Mouse (Mus musculus) liver, embryonic 14.5 days (tissue): ENCODE measurements around the gene Ube2n. TPM values are rescaled to one million over a fixed set of nuclear protein-coding genes. Genes with fewer than 3 reads are reported as not detected.
A peak's percentile ranks its signal among the peaks of the same experiment; 100 is the strongest.

ENCODE experiments used
- ATAC-seq: fragments of 200-750 bp; cut with Nextera tagmentation; 2 replicates; pipeline ENCODE4 v1.8.0; 2017; ENCODE audit warnings: moderate number of reproducible peaks, mild to moderate bottlenecking, moderate library complexity; ENCODE audit not compliant: insufficient read depth
- DNase-seq, 3 experiments: peaks; one replicate each; pipeline ENCODE4 v3.0.0-alpha.2; 2012 to 2013; ENCODE audit warnings: low read depth in 3 of 3, low spot score in 3 of 3
- H3K27ac ChIP-seq: fragments of 300-500 bp; sonication (generic); 2 replicates; pipeline ENCODE4 v1.5.1; 2014; ENCODE audit warnings: moderate library complexity, mild to moderate bottlenecking, control low read depth, inconsistent platforms
- H3K27me3 ChIP-seq: fragments of 300-500 bp; sonication (generic); 2 replicates; pipeline ENCODE4 v1.6.1; 2014; ENCODE audit warnings: mild to moderate bottlenecking, low read length, moderate library complexity; ENCODE audit not compliant: control insufficient read depth, insufficient read depth
- H3K36me3 ChIP-seq: fragments of 300-500 bp; sonication (generic); replicated peaks from 2 replicates; pipeline ENCODE4 v1.6.1; 2014; ENCODE audit warnings: low read depth; ENCODE audit not compliant: control insufficient read depth, insufficient read depth
- H3K4me1 ChIP-seq, 2 experiments: fragments of 200-500 bp in 1 of 2; fragments of 300-500 bp in 1 of 2; sonication (generic) in 1 of 2; replicated peaks; 2 replicates each; pipeline ENCODE4 v1.6.1; 2012 to 2014; ENCODE audit warnings: antibody characterized with exemption in 1 of 2, inconsistent platforms in 1 of 2, low read length in 1 of 2; ENCODE audit not compliant: control insufficient read depth in 2 of 2, insufficient read depth in 2 of 2
- H3K4me2 ChIP-seq: fragments of 300-500 bp; sonication (generic); 2 replicates; pipeline ENCODE4 v1.6.1; 2014; ENCODE audit warnings: low read depth, mild to moderate bottlenecking, control low read depth, moderate library complexity
- H3K4me3 ChIP-seq, 2 experiments: fragments of 200-500 bp in 1 of 2; fragments of 300-500 bp in 1 of 2; sonication (generic) in 1 of 2; 2 replicates each; pipeline ENCODE4 v1.5.1; 2012 to 2014; ENCODE audit warnings: low read depth in 2 of 2, low read length in 2 of 2, mild to moderate bottlenecking in 2 of 2, control low read depth in 1 of 2, inconsistent platforms in 1 of 2, moderate library complexity in 1 of 2; ENCODE audit not compliant: insufficient read depth in 1 of 2
- H3K9ac ChIP-seq: fragments of 300-500 bp; sonication (generic); replicated peaks from 2 replicates; pipeline ENCODE4 v1.6.1; 2014; ENCODE audit warnings: mild to moderate bottlenecking, control low read depth, moderate library complexity
- H3K9me3 ChIP-seq: fragments of 300-500 bp; sonication (generic); 2 replicates; pipeline ENCODE4 v1.6.1; 2016; ENCODE audit warnings: low read length, mixed read lengths; ENCODE audit not compliant: control insufficient read depth
- CTCF ChIP-seq: IDR thresholded peaks from 2 replicates; pipeline ENCODE4 v1.5.1; 2016; ENCODE audit warnings: antibody characterized with exemption, low read depth, control low read depth
- EP300 ChIP-seq: IDR thresholded peaks from 2 replicates; pipeline ENCODE4 v1.6.1; 2016; ENCODE audit warnings: antibody characterized with exemption, low read depth
- WGBS: fragments of 180-500 bp; shearing (Covaris S2); extraction: QIAGEN DNeasy Blood & Tissue Kit; methylation state at CpG from one replicate; pipeline ENCODE4 v1.1.7; 2014; ENCODE audit not compliant: insufficient replicate concordance; 5-methylcytosine and 5-hydroxymethylcytosine counted together
- polyA plus RNA-seq, 2 experiments: library from polyadenylated mRNA; depleted of rRNA in 1 of 2; stranded (reverse) in 1 of 2; unstranded in 1 of 2; fragments of >200 nt; fragmentation: Nextera tagmentation in 1 of 2; extraction: Ambion mirVana in 1 of 2; gene quantifications; 2 replicates each; pipeline versions ENCODE4 v1.2.1 to v1.2.3; 2012 to 2014

Ube2n gene
- polyA plus RNA-seq, 2 experiments: 78.2 to 137 TPM

DNA sequence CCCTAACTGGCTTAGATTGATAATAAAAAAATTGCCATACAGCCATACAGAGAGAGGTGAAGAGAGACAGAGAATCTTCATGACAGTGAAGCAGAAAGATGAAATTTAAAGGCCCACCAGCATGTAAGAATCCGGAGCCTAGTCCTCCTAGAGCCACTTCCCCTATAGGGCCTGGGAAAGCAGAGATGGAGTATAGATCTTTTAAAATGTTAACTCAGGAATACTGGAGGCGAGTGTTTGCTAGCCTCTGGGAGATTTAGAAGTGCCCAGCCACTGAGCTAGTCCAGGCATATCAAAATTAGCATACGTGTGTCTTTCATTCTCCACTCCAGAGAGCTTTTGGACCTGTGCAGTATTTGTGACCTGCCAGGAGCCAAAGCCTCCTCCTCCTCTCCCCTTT lies 5.7 kb upstream of the Ube2n start:
- Histone ChIP-seq H3K9me3 (no peaks in the 10 kb centered on the region), H3K4me2 (no peak overlapping the region), H3K4me1 (peaks cover 5 to 6% of the 10 kb centered on the region in 2 experiments), H3K4me3 (no peak overlapping the region), H3K27ac (no peak overlapping the region), H3K36me3 (no peaks in the 10 kb centered on the region), H3K9ac (no peak overlapping the region), H3K27me3 (no peaks in the 10 kb centered on the region)
- no peak for ATAC-seq
- TF ChIP-seq CTCF (no peak), EP300 (no peak)
- DNase-seq: no peak
- WGBS: 62% methylated on average over 3 of the region's 3 CpGs

DNA sequence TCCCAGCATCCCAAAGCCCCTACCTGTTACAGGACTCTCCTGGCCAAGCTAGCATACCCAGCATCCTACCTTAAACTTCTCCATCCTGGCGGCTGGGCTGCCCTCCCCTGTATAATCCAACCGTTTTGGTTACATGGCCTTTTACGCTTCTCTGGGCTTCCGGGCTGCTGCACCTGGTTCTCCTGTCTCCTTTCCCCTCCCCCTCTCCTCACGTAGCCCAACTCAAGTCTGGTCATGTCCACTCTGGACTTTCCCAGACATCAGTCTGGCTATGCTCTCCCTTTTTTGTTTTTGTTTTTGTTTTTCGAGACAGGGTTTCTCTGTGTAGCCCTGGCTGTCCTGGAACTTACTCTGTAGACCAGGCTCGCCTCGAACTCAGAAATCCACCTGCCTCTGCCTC lies 2.3 kb upstream of the Ube2n start:
- TF ChIP-seq EP300 (no peak), CTCF (no peak)
- Histone ChIP-seq H3K4me2 (no peak overlapping the region), H3K27ac (no peak overlapping the region), H3K36me3 (no peaks in the 10 kb centered on the region), H3K9me3 (no peaks in the 10 kb centered on the region), H3K27me3 (no peaks in the 10 kb centered on the region), H3K4me1 (peaks cover 11 to 13% of the 10 kb centered on the region in 2 experiments), H3K4me3 (no peak overlapping the region), H3K9ac (no peak overlapping the region)
- WGBS: 71% methylated on average over 8 of the region's 8 CpGs
- no peak for DNase-seq
- ATAC-seq: no peak

DNA sequence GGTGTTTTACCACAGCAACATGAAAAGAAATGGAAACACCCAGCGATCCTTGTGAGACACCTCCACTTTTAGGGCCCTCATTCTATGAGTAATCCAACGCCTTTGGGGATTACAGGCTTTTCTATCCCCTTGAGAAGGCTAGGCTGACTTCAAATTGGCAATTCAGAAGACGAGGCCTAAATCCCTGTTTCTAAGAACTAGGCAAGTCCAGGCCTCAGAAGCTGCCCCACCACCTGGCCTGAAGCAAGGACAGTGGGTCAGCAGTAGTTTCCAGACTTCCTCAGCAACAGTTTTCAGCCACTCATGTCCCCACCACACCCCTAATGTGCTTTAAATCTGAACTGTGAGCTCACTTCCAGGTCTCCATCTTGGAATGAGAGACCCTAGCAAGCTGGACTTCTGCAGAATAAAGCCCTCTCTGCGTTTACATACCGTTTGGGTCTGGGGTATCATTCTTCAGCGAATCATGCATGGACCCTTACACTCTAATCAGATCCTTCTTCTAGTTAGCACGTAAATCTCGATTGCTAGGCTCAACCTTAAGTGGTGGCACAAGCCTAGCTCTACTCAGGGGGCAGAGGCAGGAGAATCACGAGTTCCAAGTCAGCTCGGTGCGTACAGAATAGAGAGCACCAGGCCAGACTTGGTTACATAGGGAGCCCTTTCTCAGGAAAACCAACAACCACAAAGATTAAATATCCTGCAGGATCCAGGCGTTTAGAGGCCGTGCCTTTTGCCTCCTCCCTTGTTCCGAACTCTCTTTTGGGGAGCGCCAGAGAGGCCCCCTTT lies 983 bp upstream of the Ube2n start:
- TF ChIP-seq CTCF: no peak
- TF ChIP-seq EP300: no peak
- Histone ChIP-seq H3K4me3 (peak overlapping the region; percentile 79 to 99), H3K9ac (peak overlapping the region; percentile 96), H3K4me2 (peak overlapping the region; percentile 94), H3K4me1 (peaks cover 11 to 15% of the 10 kb centered on the region in 2 experiments), H3K27me3 (no peaks in the 10 kb centered on the region), H3K9me3 (no peaks in the 10 kb centered on the region), H3K36me3 (no peaks in the 10 kb centered on the region), H3K27ac (peak overlapping the region; percentile 82)
- no peak for ATAC-seq
- 28% methylated on average over 15 of the region's 15 CpGs for WGBS
- no peak for DNase-seq

DNA sequence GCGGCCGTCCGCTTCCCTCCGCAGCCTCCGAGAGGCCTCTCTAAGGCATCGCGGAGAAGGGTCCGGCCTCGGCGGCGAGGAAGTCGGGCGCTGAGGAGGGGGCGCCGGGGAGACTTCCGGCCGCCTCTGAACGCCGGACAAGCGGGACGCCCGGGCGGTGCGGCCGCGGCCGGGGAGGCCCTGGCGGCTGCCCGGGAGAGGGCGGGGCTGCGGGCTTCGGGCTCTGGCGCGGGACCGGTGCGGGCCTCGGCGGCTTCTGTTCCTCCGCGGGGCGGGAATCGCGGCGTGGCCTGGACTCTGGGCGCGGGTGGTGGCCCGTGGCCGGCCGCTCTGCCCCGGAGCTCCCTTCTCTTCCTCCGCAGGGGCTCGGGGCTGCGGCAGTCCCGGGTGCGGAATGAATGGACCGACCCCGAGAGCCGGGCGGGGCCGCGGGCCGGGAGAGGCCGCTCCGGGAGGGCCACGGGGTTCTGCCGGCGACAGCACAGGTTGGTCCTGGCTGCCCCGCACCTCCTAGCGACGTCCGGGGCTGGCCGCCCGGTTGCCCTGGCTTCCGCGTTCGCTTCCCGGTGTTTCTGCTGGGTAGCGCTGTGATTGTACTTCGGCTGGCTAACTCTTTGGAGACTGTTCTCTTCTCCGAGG lies 467 bp downstream of the Ube2n start:
- H3K4me1 ChIP-seq: peaks cover 11 to 22% of the 10 kb centered on the region in 2 experiments
- no peak for TF ChIP-seq CTCF
- no peak for TF ChIP-seq EP300
- under 1% methylated on average over 71 of the region's 80 CpGs for WGBS
- no peaks in the 10 kb centered on the region for H3K9me3 ChIP-seq
- peak overlapping the region; percentile 96 for H3K9ac ChIP-seq
- peak overlapping the region; percentile 94 for H3K4me2 ChIP-seq
- peak in 1 of 3 experiments; percentile 32 for DNase-seq
- peak overlapping the region; percentile 82 for H3K27ac ChIP-seq
- no peaks in the 10 kb centered on the region for H3K27me3 ChIP-seq
- H3K36me3 ChIP-seq: no peaks in the 10 kb centered on the region
- ATAC-seq: peak; percentile 61
- peak overlapping the region; percentile 79 to 99 for H3K4me3 ChIP-seq

DNA sequence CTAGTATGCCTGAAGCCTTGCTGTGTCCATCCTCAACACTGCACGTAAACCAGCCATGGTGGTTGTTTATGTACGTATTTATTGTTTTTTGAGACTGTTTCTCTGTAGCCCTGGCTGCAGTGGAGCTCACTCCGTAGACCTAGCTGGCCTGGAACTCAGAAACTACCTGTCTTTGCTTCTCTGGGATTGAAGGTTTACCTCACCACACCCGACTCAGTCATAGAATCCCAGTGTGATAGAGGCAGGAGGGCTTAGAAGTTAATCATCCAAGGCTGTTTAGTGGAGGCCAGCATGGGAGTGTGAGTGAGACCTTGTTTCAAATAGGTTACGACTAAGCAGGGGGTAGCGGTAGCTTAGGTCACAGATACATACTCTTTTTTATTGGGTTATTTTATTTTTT lies 2.7 kb downstream of the Ube2n start:
- no peaks in the 10 kb centered on the region for H3K9me3 ChIP-seq
- no peak overlapping the region for H3K4me3 ChIP-seq
- WGBS: 79% methylated on average over 6 of the region's 6 CpGs
- H3K36me3 ChIP-seq: no peaks in the 10 kb centered on the region; the same call in 1 of the 2 replicates
- no peak for ATAC-seq
- H3K9ac ChIP-seq: no peak overlapping the region
- no peak for TF ChIP-seq EP300
- no peak for TF ChIP-seq CTCF
- H3K4me1 ChIP-seq: peaks cover 11 to 22% of the 10 kb centered on the region in 2 experiments
- H3K27me3 ChIP-seq: no peaks in the 10 kb centered on the region
- no peak overlapping the region for H3K4me2 ChIP-seq
- no peak overlapping the region for H3K27ac ChIP-seq
- DNase-seq: no peak
